In the genomic region with DNA sequence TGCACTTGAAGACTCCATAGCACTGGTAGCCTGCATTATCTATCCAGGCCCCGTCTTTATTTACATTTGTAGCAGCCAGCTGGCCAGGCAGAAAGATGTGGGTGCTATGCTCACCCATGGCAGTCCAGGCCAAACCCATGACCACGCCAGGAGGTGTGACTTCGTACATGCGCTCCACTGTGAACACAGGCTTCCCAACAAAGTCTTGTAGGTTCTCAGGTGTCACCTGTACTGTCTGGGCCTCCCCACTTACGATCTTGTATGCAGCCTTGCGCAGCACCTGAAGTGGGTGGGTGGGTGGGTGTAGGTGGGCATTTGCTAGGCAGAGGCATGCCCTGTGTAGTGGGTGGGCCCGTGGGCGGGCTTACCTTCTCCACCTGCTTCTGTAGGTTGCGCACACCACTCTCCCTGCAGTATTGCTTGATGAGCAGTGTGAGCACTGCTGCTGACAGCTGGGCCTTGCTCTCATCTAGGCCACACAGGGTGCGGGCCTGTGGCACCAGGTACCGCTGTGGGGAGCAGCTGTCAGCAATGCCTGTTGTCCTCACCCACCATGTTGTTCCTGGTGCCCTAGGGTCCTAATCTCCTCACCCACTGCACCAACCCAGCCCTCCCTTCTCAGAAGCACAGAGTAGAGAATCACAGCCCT, we compare ENCODE assay signal across 10 mouse cellular contexts. TPM values are rescaled to one million over a fixed set of nuclear protein-coding genes. Genes with fewer than 3 reads are reported as not detected.
DNase-seq lines count a peak whose midpoint lies in the region; ATAC-seq and TF ChIP-seq lines count a peak whose summit lies in the region.
"Had no signal": no experiment of that assay in that cellular context is flagged by ENCODE, and none has a peak within 500 bp of the region (broad histone marks: within the 10 kb centered on the region; RNA-seq: fewer than 3 reads in every experiment).

No protein-coding gene starts in this region.

- H3K36me3 ChIP-seq in neural tube, embryonic 11.5 days (ENCODE audit: control insufficient read depth, insufficient read depth, low read length), result peaks cover 21% of the 10 kb centered on the region
- peaks cover 26% of the 10 kb centered on the region for H3K36me3 ChIP-seq in stomach, postnatal 0 days (ENCODE audit: control insufficient read depth, insufficient read depth, low read length)

- DNase-seq in CD4-positive, CD25-positive, alpha-beta regulatory T cell, adult 2 months (ENCODE audit: low read depth, low spot score), result peak; percentile 14
- DNase-seq in neural tube, embryonic 11.5 days (ENCODE audit: low spot score), result no peak
- no peak for DNase-seq in neural tube, embryonic 10.5 days (ENCODE audit: extremely low spot score, low spot score)
- peak; percentile 21 for DNase-seq in liver
- DNase-seq in stomach, postnatal 0 days (ENCODE audit: low spot score), result peak; percentile 62
- DNase-seq in ovary, postnatal 36 days (ENCODE audit: low spot score), result no peak
- DNase-seq: gastrocnemius, postnatal 36 days had no signal

- peaks cover 7% of the 10 kb centered on the region for H3K4me1 ChIP-seq in neural tube, embryonic 11.5 days (ENCODE audit: control insufficient read depth, insufficient read depth, low read length)
- peaks cover 1% of the 10 kb centered on the region; the same call in 1 of the 2 replicates for H3K4me1 ChIP-seq in stomach, postnatal 0 days (replicated peaks; ENCODE audit: control insufficient read depth, insufficient read depth)

- 91% methylated on average over 11 of the region's 11 CpGs for WGBS in neural tube, embryonic 11.5 days
- 61% methylated on average over 11 of the region's 11 CpGs for WGBS in stomach, postnatal 0 days

- ATAC-seq in CD4-positive, CD25-positive, alpha-beta regulatory T cell, adult 4 months, result no peak
- ATAC-seq in neural tube, embryonic 11.5 days (ENCODE audit: insufficient read depth, low FRiP score, low TSS enrichment), result no peak
- peak; percentile 15; the same call in 1 of the 2 replicates for ATAC-seq in stomach, postnatal 0 days (ENCODE audit: low FRiP score, low TSS enrichment)
- no peak for ATAC-seq in frontal cortex, adult (ENCODE audit: low TSS enrichment)

- TF ChIP-seq EP300 in stomach, postnatal 0 days (optimal IDR thresholded peaks at IDR 0.05), result no peak

- H3K9ac ChIP-seq in neural tube, embryonic 11.5 days (ENCODE audit: low read length), result no peak overlapping the region
- H3K9ac ChIP-seq in stomach, postnatal 0 days (ENCODE audit: low read length), result peak overlapping the region; percentile 85

- no peaks in the 10 kb centered on the region for H3K27me3 ChIP-seq in neural tube, embryonic 11.5 days (ENCODE audit: control insufficient read depth, insufficient read depth, low read length)
- H3K27me3 ChIP-seq in stomach, postnatal 0 days (ENCODE audit: control insufficient read depth, insufficient read depth, low read length), result no peaks in the 10 kb centered on the region

- H3K27ac ChIP-seq in neural tube, embryonic 11.5 days (ENCODE audit: low read depth, low read length), result no peak overlapping the region
- H3K27ac ChIP-seq in stomach, postnatal 0 days (replicated peaks), result no peak overlapping the region
- H3K27ac ChIP-seq: macrophage had no signal

- H3K4me3 ChIP-seq in neural tube, embryonic 11.5 days (ENCODE audit: low read depth, low read length), result peak overlapping the region; percentile 80; the same call in 1 of the 2 replicates
- H3K4me3 ChIP-seq in stomach, postnatal 0 days (ENCODE audit: low read depth, low read length), result no peak overlapping the region

- TF ChIP-seq CTCF in stomach, postnatal 0 days (IDR thresholded peaks at IDR 0.05; ENCODE audit: low read depth), result no peak

- H3K9me3 ChIP-seq in neural tube, embryonic 11.5 days (ENCODE audit: control insufficient read depth, low read length), result no peaks in the 10 kb centered on the region
- no peaks in the 10 kb centered on the region for H3K9me3 ChIP-seq in stomach, postnatal 0 days (ENCODE audit: control insufficient read depth, low read length)

- peak overlapping the region; percentile 93 for H3K4me2 ChIP-seq in neural tube, embryonic 11.5 days (ENCODE audit: low read depth)
- H3K4me2 ChIP-seq in stomach, postnatal 0 days (replicated peaks; ENCODE audit: low read depth), result peak overlapping the region; percentile 77

RNA-seq across cellular contexts. Expression of a gene that starts 2.0 kb away (rescaled TPM):
- 1,000 to 10,000 TPM; 3,663 to 4,818 TPM for polyA plus RNA-seq in CD4-positive, CD25-positive, alpha-beta regulatory T cell, adult 4 months (2017; shearing (Covaris generic))
- polyA plus RNA-seq in neural tube, embryonic 11.5 days (2014; fragmentation: Nextera tagmentation; extraction: Ambion mirVana), result 1,299 and 1,352 TPM in 2 replicates
- 2,079 and 2,215 TPM in 2 replicates for polyA plus RNA-seq in stomach, postnatal 0 days (2015; fragmentation: Nextera tagmentation; extraction: Ambion mirVana)

RNA-seq across cellular contexts. Expression of a gene that starts 5.7 kb away (rescaled TPM):
- 100 to 1,000 TPM; 280 to 291 TPM for polyA plus RNA-seq in CD4-positive, CD25-positive, alpha-beta regulatory T cell, adult 4 months (2017; shearing (Covaris generic))
- polyA plus RNA-seq in neural tube, embryonic 11.5 days (2014; fragmentation: Nextera tagmentation; extraction: Ambion mirVana), result 178 and 203 TPM in 2 replicates
- 327 and 335 TPM in 2 replicates for polyA plus RNA-seq in stomach, postnatal 0 days (2015; fragmentation: Nextera tagmentation; extraction: Ambion mirVana)

RNA-seq across cellular contexts. Expression of a gene that starts 11.4 kb away (rescaled TPM):
- 1 to 10 TPM; 4.5 to 8.0 TPM for polyA plus RNA-seq in CD4-positive, CD25-positive, alpha-beta regulatory T cell, adult 4 months (2017; shearing (Covaris generic))
- 56.0 and 56.3 TPM in 2 replicates for polyA plus RNA-seq in neural tube, embryonic 11.5 days (2014; fragmentation: Nextera tagmentation; extraction: Ambion mirVana)
- polyA plus RNA-seq in stomach, postnatal 0 days (2015; fragmentation: Nextera tagmentation; extraction: Ambion mirVana), result 25.8 and 27.5 TPM in 2 replicates

RNA-seq across cellular contexts. Expression of a gene that starts 12.7 kb away (rescaled TPM):
- polyA plus RNA-seq in CD4-positive, CD25-positive, alpha-beta regulatory T cell, adult 4 months (2017; shearing (Covaris generic)), result 1 to 10 TPM; 2.6 to 3.5 TPM
- polyA plus RNA-seq in neural tube, embryonic 11.5 days (2014; fragmentation: Nextera tagmentation; extraction: Ambion mirVana), result 0.54 and 0.92 TPM in 2 replicates
- 0.10 and 0.18 TPM in 2 replicates for polyA plus RNA-seq in stomach, postnatal 0 days (2015; fragmentation: Nextera tagmentation; extraction: Ambion mirVana)
- polyA plus RNA-seq: macrophage had no signal

RNA-seq across cellular contexts. Expression of a gene that starts 30.6 kb away (rescaled TPM):
- 10 to 100 TPM; 52.6 to 55.0 TPM for polyA plus RNA-seq in CD4-positive, CD25-positive, alpha-beta regulatory T cell, adult 4 months (2017; shearing (Covaris generic))
- polyA plus RNA-seq in neural tube, embryonic 11.5 days (2014; fragmentation: Nextera tagmentation; extraction: Ambion mirVana), result 114 and 120 TPM in 2 replicates
- polyA plus RNA-seq in stomach, postnatal 0 days (2015; fragmentation: Nextera tagmentation; extraction: Ambion mirVana), result 34.7 and 38.6 TPM in 2 replicates

Comparison
In these comparisons a context has a peak if more than half of its experiments do, and no peak if none do; other contexts are left out.
1. DNase-seq: peak in CD4-positive, CD25-positive, alpha-beta regulatory T cell, adult 2 months (single experiment), liver (single experiment) and stomach, postnatal 0 days (single experiment); none in neural tube, embryonic 11.5 days (single experiment), neural tube, embryonic 10.5 days (single experiment) and ovary, postnatal 36 days (single experiment).